8 mouse cellular contexts compared by ENCODE assay signal in genomic region chr7:127233765-127234164, GRCm38 (mm10). TPM values are rescaled to one million over a fixed set of nuclear protein-coding genes. Genes with fewer than 3 reads are reported as not detected.
DNase-seq lines count a peak whose midpoint lies in the region; ATAC-seq and TF ChIP-seq lines count a peak whose summit lies in the region.

No protein-coding gene starts in this region.

- peaks cover 36% of the 10 kb centered on the region for H3K36me3 ChIP-seq in heart, postnatal 0 days (replicated peaks; ENCODE audit: control insufficient read depth, insufficient read depth, low read length)
- H3K36me3 ChIP-seq in hindbrain, embryonic 14.5 days (replicated peaks; ENCODE audit: control insufficient read depth, insufficient read depth) = peaks cover 42% of the 10 kb centered on the region
- peaks cover 48% of the 10 kb centered on the region for H3K36me3 ChIP-seq in midbrain, embryonic 14.5 days (ENCODE audit: control insufficient read depth, insufficient read depth, low read length)

- H3K9me3 ChIP-seq in heart, postnatal 0 days (replicated peaks; ENCODE audit: control insufficient read depth, low read length) = no peaks in the 10 kb centered on the region
- no peaks in the 10 kb centered on the region for H3K9me3 ChIP-seq in hindbrain, embryonic 14.5 days (ENCODE audit: control insufficient read depth, low read length)
- H3K9me3 ChIP-seq in midbrain, embryonic 14.5 days (ENCODE audit: control insufficient read depth, low read length) = no peaks in the 10 kb centered on the region

- no peak for DNase-seq in heart, postnatal 0 days (ENCODE audit: low spot score)
- DNase-seq in heart, postnatal 14 days = no peak
- peak; percentile 47 for DNase-seq in MEL-GATA-1-ER (ENCODE audit: extremely low read depth, low read depth)
- DNase-seq in hindbrain, embryonic 14.5 days (ENCODE audit: low spot score) = no peak
- no peak for DNase-seq in midbrain, embryonic 14.5 days
- DNase-seq in adrenal gland, postnatal 36 days = no peak
- DNase-seq in spleen, postnatal 14 days (ENCODE audit: low spot score in 2 of 2) = no peak
- DNase-seq in frontal cortex, postnatal 36 days (ENCODE audit: low spot score in 2 of 2) = no peak

- no peak for TF ChIP-seq EP300 in heart, postnatal 0 days (IDR thresholded peaks at IDR 0.05; ENCODE audit: low read depth)

- peaks cover 9% of the 10 kb centered on the region for H3K4me1 ChIP-seq in heart, postnatal 0 days (ENCODE audit: control insufficient read depth, insufficient read depth)
- peaks cover 33% of the 10 kb centered on the region for H3K4me1 ChIP-seq in hindbrain, embryonic 14.5 days (replicated peaks; ENCODE audit: control insufficient read depth, insufficient read depth, low read length)
- peaks cover 31% of the 10 kb centered on the region for H3K4me1 ChIP-seq in midbrain, embryonic 14.5 days (ENCODE audit: control insufficient read depth, insufficient read depth, low read length)

- intact Hi-C loops in heart, postnatal 14 days (cut with DNase I) = no loop called here

- no peak for ATAC-seq in heart, postnatal 0 days (ENCODE audit: insufficient read depth, low read depth)
- no peak for ATAC-seq in hindbrain, embryonic 14.5 days (ENCODE audit: low FRiP score)
- ATAC-seq in midbrain, embryonic 14.5 days (ENCODE audit: low FRiP score, low TSS enrichment) = no peak

- H3K4me3 ChIP-seq in heart, postnatal 0 days (ENCODE audit: low read depth, low read length) = peak overlapping the region; percentile 95
- peak overlapping the region; percentile 83 for H3K4me3 ChIP-seq in hindbrain, embryonic 14.5 days (replicated peaks; ENCODE audit: low read length)
- peak overlapping the region; percentile 81 for H3K4me3 ChIP-seq in midbrain, embryonic 14.5 days (replicated peaks; ENCODE audit: low read depth, low read length)

- peak overlapping the region; percentile 71 for H3K9ac ChIP-seq in heart, postnatal 0 days (replicated peaks; ENCODE audit: low read depth, low read length)
- peak overlapping the region; percentile 96 for H3K9ac ChIP-seq in hindbrain, embryonic 14.5 days
- peak overlapping the region; percentile 98 for H3K9ac ChIP-seq in midbrain, embryonic 14.5 days (replicated peaks; ENCODE audit: low read length)

- WGBS in heart, postnatal 0 days = 5% methylated on average over 9 of the region's 9 CpGs
- 6% methylated on average over 9 of the region's 9 CpGs for WGBS in hindbrain, embryonic 14.5 days
- 6% methylated on average over 9 of the region's 9 CpGs for WGBS in midbrain, embryonic 14.5 days

- peak overlapping the region; percentile 93 for H3K27ac ChIP-seq in heart, postnatal 0 days (ENCODE audit: low read depth)
- peak overlapping the region; percentile 98 for H3K27ac ChIP-seq in hindbrain, embryonic 14.5 days
- peak overlapping the region; percentile 99 for H3K27ac ChIP-seq in midbrain, embryonic 14.5 days (replicated peaks; ENCODE audit: low read depth, low read length)

- no peak for TF ChIP-seq CTCF in heart, postnatal 0 days (IDR thresholded peaks at IDR 0.05; ENCODE audit: low read depth)

- H3K27me3 ChIP-seq in heart, postnatal 0 days (ENCODE audit: control insufficient read depth, insufficient read depth, low read length) = no peaks in the 10 kb centered on the region
- H3K27me3 ChIP-seq in hindbrain, embryonic 14.5 days (ENCODE audit: control insufficient read depth, insufficient read depth, low read length) = no peaks in the 10 kb centered on the region
- no peaks in the 10 kb centered on the region for H3K27me3 ChIP-seq in midbrain, embryonic 14.5 days (ENCODE audit: control insufficient read depth, insufficient read depth, low read length)

- H3K4me2 ChIP-seq in heart, postnatal 0 days (ENCODE audit: low read depth, low read length) = peak overlapping the region; percentile 85
- peak overlapping the region; percentile 60 for H3K4me2 ChIP-seq in hindbrain, embryonic 14.5 days (replicated peaks)
- H3K4me2 ChIP-seq in midbrain, embryonic 14.5 days (ENCODE audit: low read length) = peak overlapping the region; percentile 69

RNA-seq across cellular contexts. Expression of gene Sept1, which starts 0.8 kb away (rescaled TPM):
- 2.3 and 8.6 TPM in 2 replicates for total RNA-seq in heart, postnatal 0 days (2014; rRNA removed; ENCODE audit: low replicate concordance)
- 18.7 and 19.4 TPM in 2 replicates for polyA plus RNA-seq in heart, postnatal 0 days (2015; fragmentation: Nextera tagmentation; extraction: Ambion mirVana)
- total RNA-seq in heart, postnatal 14 days (2021) = 10 to 100 TPM in 1 of 2 experiments, 1 to 10 TPM in 1; 7.5 to 18.8 TPM
- polyA plus RNA-seq in hindbrain, embryonic 14.5 days (2014; fragmentation: Nextera tagmentation; extraction: Ambion mirVana) = 8.3 and 9.2 TPM in 2 replicates
- polyA plus RNA-seq in midbrain, embryonic 14.5 days (2014; fragmentation: Nextera tagmentation; extraction: Ambion mirVana) = 11.6 and 13.6 TPM in 2 replicates
- total RNA-seq in adrenal gland, postnatal 36 days (2021) = 1 to 10 TPM; 5.6 to 7.9 TPM

RNA-seq across cellular contexts. Expression of gene Zfp553, which starts 0.9 kb away (rescaled TPM):
- 11.8 and 18.5 TPM in 2 replicates for total RNA-seq in heart, postnatal 0 days (2014; rRNA removed; ENCODE audit: low replicate concordance)
- 10.9 and 11.2 TPM in 2 replicates for polyA plus RNA-seq in heart, postnatal 0 days (2015; fragmentation: Nextera tagmentation; extraction: Ambion mirVana)
- 1 to 10 TPM; 6.9 to 7.0 TPM for total RNA-seq in heart, postnatal 14 days (2021)
- polyA plus RNA-seq in hindbrain, embryonic 14.5 days (2014; fragmentation: Nextera tagmentation; extraction: Ambion mirVana) = 25.0 TPM in 2 replicates
- polyA plus RNA-seq in midbrain, embryonic 14.5 days (2014; fragmentation: Nextera tagmentation; extraction: Ambion mirVana) = 31.9 and 39.7 TPM in 2 replicates
- total RNA-seq in adrenal gland, postnatal 36 days (2021) = 10 to 100 TPM; 10.1 to 11.9 TPM

RNA-seq across cellular contexts. Expression of gene Zfp771, which starts 10.3 kb away (rescaled TPM):
- total RNA-seq in heart, postnatal 0 days (2014; rRNA removed; ENCODE audit: low replicate concordance) = 38.5 and 43.6 TPM in 2 replicates
- 23.3 and 26.4 TPM in 2 replicates for polyA plus RNA-seq in heart, postnatal 0 days (2015; fragmentation: Nextera tagmentation; extraction: Ambion mirVana)
- total RNA-seq in heart, postnatal 14 days (2021) = 10 to 100 TPM; 17.8 to 21.3 TPM
- 63.4 and 63.5 TPM in 2 replicates for polyA plus RNA-seq in hindbrain, embryonic 14.5 days (2014; fragmentation: Nextera tagmentation; extraction: Ambion mirVana)
- polyA plus RNA-seq in midbrain, embryonic 14.5 days (2014; fragmentation: Nextera tagmentation; extraction: Ambion mirVana) = 55.2 and 71.2 TPM in 2 replicates
- 10 to 100 TPM; 28.0 to 34.2 TPM for total RNA-seq in adrenal gland, postnatal 36 days (2021)

RNA-seq across cellular contexts. Expression of gene Mylpf, which starts 25.1 kb away (rescaled TPM):
- 22.1 TPM in 1 of 2 replicates, not detected in the other for total RNA-seq in heart, postnatal 0 days (2014; rRNA removed; ENCODE audit: low replicate concordance)
- 3.2 and 5.4 TPM in 2 replicates for polyA plus RNA-seq in heart, postnatal 0 days (2015; fragmentation: Nextera tagmentation; extraction: Ambion mirVana)
- total RNA-seq in heart, postnatal 14 days (2021) = 1 to 10 TPM; 1.1 to 4.2 TPM
- 2.2 and 2.8 TPM in 2 replicates for polyA plus RNA-seq in hindbrain, embryonic 14.5 days (2014; fragmentation: Nextera tagmentation; extraction: Ambion mirVana)
- 4.3 and 4.5 TPM in 2 replicates for polyA plus RNA-seq in midbrain, embryonic 14.5 days (2014; fragmentation: Nextera tagmentation; extraction: Ambion mirVana)
- 1 to 10 TPM; 1.9 to 2.7 TPM for total RNA-seq in adrenal gland, postnatal 36 days (2021)

RNA-seq across cellular contexts. Expression of gene Tbc1d10b, which starts 25.5 kb away (rescaled TPM):
- 30.2 and 45.3 TPM in 2 replicates for total RNA-seq in heart, postnatal 0 days (2014; rRNA removed; ENCODE audit: low replicate concordance)
- 9.6 and 10.8 TPM in 2 replicates for polyA plus RNA-seq in heart, postnatal 0 days (2015; fragmentation: Nextera tagmentation; extraction: Ambion mirVana)
- total RNA-seq in heart, postnatal 14 days (2021) = 10 to 100 TPM; 29.2 to 30.5 TPM
- polyA plus RNA-seq in hindbrain, embryonic 14.5 days (2014; fragmentation: Nextera tagmentation; extraction: Ambion mirVana) = 24.6 and 33.0 TPM in 2 replicates
- polyA plus RNA-seq in midbrain, embryonic 14.5 days (2014; fragmentation: Nextera tagmentation; extraction: Ambion mirVana) = 24.6 and 27.6 TPM in 2 replicates
- 10 to 100 TPM; 40.7 to 48.4 TPM for total RNA-seq in adrenal gland, postnatal 36 days (2021)
